Mouse (Mus musculus): ENCODE measurements around the gene Fam155a.

DNA sequence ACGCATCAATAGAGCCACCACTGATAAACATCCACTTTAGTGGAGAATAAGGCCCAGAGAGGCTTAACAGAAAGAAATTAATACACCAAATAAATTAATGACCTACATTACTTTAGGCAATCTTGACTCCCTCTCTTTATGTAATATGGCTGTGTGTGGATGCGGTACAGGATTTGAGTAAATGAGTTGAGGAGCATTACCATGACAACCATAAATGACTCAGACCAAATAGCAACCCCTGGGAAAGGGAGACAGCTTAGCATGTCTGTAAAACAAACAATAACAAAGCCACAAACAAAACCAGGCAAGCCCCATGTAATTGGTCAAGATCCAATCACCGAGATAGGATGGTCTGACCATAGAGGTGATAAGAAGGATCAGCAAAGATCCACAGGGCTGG lies 244.4 kb downstream of the Fam155a start:
- no peak for TF ChIP-seq CTCF (IDR thresholded peaks at IDR 0.05; ENCODE audit: low read depth)
- TF ChIP-seq EP300 (optimal IDR thresholded peaks at IDR 0.05) = no peak

Data from stomach, postnatal 0 days (tissue).